Mouse (Mus musculus) heart, adult 9 months (tissue): ENCODE results near the gene Fndc3a.

Experiments
- DNase-seq, 2 experiments: peaks; one replicate each; pipeline ENCODE4 v3.0.0; 2022; ENCODE audit warnings: low spot score in 2 of 2

The Fndc3a gene

GRCm38 (mm10) chr14:72536392-72537017, 173.3 kb downstream of the Fndc3a start:
- DNase-seq, result no peak

GRCm38 (mm10) chr14:72533862-72534261, 175.9 kb downstream of the Fndc3a start:
- DNase-seq, result no peak

GRCm38 (mm10) chr14:72532028-72532917, 177.5 kb downstream of the Fndc3a start:
- DNase-seq, result no peak

GRCm38 (mm10) chr14:72527126-72527525, 182.7 kb downstream of the Fndc3a start:
- no peak for DNase-seq

- DNase-seq, result no peak
Measured at GRCm38 (mm10) chr14:72519561-72519960, 190.2 kb downstream of the Fndc3a start.

- DNase-seq, result no peak
Measured at GRCm38 (mm10) chr14:72518786-72519185, 191.0 kb downstream of the Fndc3a start.

GRCm38 (mm10) chr14:72516376-72516775, 193.4 kb downstream of the Fndc3a start:
- no peak for DNase-seq

GRCm38 (mm10) chr14:72506723-72507420, 202.9 kb downstream of the Fndc3a start:
- no peak for DNase-seq

- DNase-seq, result no peak
Measured at GRCm38 (mm10) chr14:72506018-72506722, 203.6 kb downstream of the Fndc3a start.

- no peak for DNase-seq
Measured at GRCm38 (mm10) chr14:72504985-72505384, 204.8 kb downstream of the Fndc3a start.

GRCm38 (mm10) chr14:72503241-72503640, 206.6 kb downstream of the Fndc3a start:
- no peak for DNase-seq

- no peak for DNase-seq
Measured at GRCm38 (mm10) chr14:72493775-72494174, 216.0 kb downstream of the Fndc3a start.

- no peak for DNase-seq
Measured at GRCm38 (mm10) chr14:72491738-72492137, 218.1 kb downstream of the Fndc3a start, which contains the start of gene Gm9195. Gm9195 (minus strand) TSS chr14:72491838.

- DNase-seq, result no peak
Measured at GRCm38 (mm10) chr14:72490367-72490766, 219.4 kb downstream of the Fndc3a start.
